Mouse (Mus musculus) embryonic stem cell, embryonic (primary cell): ENCODE measurements at regions not wholly inside any gene's neighbourhood (a gene's known extent, or its start where the extent isn't known, plus 50 kb on each side); places are given as distances from the start of the nearest gene placed in this dataset.
"Not testable (repeated sequence)": the region's sequence is repeated elsewhere in the genome, so short reads cannot be mapped to it uniquely, and the experiment has no call there.

Source experiments
- CTCF ChIA-PET, 4 experiments: fragments of 300-600 bp in 2 of 4; fragments of 350-600 bp in 2 of 4; sonication (Branson Sonifier 250); formaldehyde crosslinking; loops; one replicate each; lab custom pipeline; 2022; ENCODE audit warnings: inconsistent platforms in 2 of 4; lab: Charles Lee
- POLR2A ChIA-PET, 4 experiments: fragments of 300-600 bp in 2 of 4; fragments of 350-600 bp in 2 of 4; sonication (Branson Sonifier 250); formaldehyde crosslinking; loops; one replicate each; lab custom pipeline; 2022; ENCODE audit warnings: antibody characterized with exemption in 4 of 4, inconsistent platforms in 1 of 4; lab: Charles Lee

GRCm38 (mm10) chr3:39845123-39845522 is 686.0 kb upstream of the Intu start:
- ChIA-PET CTCF (no interaction called here), POLR2A (no interaction called here)

DNA sequence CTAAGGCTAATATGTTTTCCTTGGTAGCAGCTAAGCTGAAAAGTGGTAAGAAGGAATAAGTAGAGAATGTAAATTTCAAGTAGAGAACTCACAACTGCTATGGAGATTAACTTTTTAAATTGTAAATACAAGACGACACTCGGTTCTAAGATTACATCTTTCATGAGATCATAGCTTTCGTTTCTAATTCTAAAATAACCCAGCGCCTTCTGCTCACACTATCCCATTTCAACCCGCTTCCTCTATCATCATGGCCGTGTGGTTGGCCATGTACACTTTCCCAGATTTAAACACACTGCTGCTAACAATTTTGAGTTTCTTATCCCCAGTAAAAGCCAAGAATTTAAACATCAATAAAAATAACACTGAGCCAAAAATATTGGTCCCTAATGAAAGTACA is 682.3 kb upstream of the Intu start:
- ChIA-PET POLR2A (no interaction called here), CTCF (no interaction called here)

DNA sequence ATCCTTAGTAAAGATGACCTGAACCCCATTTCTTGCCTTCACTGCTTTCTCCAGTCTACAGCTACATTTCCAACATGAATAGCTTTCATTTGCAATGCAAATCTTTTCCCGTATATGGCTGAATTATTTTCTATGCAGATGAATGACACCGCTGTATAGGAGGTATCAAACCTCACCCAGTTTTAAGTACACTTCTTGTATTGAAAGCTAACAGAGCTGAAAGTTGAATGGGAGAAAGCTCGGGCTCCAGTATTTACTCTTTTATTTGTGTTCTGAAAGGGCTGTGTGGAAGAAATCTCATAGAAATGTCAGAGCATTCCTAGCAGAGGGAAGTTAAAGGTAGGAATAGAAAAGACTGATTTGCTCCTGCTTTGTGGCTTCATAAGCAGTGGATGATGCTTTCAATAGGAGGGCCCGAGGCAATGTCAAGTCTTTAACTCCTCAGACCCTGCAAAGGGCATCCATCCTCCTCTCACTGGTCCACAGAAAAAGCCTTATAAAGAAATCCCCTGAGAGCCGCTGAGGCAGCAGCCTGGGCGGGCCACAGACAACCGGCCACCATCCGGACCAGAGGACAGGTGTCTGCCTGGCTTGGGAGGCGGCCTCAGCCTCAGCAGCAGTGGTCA is 673.8 kb upstream of the Intu start:
- CTCF ChIA-PET, result no interaction called here
- POLR2A ChIA-PET, result no interaction called here

DNA sequence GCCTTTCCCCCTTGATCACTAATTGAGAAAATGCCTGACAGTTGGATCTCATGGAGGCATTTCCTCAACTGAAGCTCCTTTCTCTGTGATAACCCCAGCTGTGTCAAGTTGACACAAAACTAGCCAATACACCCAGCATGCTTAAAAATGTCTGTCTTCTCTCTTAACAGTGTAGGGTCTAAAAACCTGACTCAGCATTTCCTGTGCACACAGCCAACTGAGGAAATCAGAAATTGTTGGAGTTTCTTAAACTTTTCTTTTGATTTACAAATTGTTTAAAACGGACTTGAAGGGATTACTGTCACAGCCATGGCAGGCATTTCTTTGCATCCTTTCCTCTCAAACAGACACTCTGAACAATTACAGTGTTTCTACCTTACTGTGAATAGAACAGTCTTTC is 655.0 kb upstream of the Intu start:
- CTCF ChIA-PET, result not testable (repeated sequence)

DNA sequence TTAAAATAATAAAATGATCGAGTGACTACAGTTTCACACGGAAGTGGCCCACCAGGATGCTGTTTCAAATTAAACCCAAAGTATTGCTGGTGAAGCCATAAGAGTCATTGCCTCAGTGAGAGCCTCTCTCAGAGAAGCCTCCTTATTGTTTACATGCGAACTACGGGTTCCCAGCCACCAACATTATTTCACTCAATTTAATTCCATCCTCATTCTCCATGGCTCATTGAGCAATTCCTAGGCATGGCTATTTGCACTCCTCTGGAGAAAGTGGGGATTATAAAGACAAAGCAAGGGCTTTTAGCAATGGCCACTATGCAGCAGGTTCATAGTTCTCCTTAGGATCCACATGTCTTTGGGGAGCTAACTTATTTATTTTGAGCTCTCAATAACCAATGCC is 646.7 kb upstream of the Intu start:
- POLR2A ChIA-PET, result no interaction called here
- CTCF ChIA-PET, result no interaction called here

More for the DNA sequence above, 655.0 kb upstream of the Intu start:
- POLR2A ChIA-PET, result not testable (repeated sequence)

DNA sequence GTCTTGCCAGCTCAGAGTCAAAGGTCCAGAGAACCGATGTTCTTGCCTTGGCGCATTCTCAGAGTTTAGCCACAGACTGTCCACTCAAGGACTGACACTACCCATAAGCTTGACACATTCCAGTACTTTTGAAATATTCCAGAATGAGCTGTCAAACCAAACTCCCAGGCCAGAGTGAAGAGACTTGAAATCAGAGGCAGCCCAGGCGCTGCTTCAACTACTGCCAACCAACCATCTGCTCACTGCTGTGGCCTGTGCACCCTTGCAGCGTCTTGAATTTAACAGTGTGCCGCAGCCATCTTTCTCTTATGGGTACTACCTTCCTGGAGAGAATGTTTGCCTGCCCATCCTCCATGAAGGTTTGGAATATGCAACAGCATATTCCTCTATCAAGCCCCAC is 642.7 kb upstream of the Intu start:
- ChIA-PET CTCF (no interaction called here), POLR2A (no interaction called here)

- ChIA-PET POLR2A (no interaction called here), CTCF (no interaction called here)
Measured at GRCm38 (mm10) chr3:39889222-39889621, 641.9 kb upstream of the Intu start.

DNA sequence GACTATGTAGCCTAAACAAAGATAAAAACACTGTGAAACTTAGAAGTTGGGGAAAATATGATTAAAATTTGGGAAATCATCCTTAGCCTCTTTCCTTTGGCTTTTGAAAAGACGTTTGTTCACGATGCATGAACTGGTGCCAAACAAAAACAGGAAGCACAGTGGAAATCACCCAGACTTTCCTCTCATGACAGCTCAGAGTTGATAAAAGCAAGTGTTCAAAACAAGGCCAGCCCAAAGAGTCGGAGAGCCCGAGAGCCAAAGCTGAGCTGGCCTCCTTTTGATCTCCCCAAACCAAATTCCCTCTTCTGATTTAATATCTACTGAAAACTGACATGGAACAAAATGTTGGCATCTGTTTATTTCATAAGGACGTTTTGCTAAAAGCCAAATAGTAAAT is 632.1 kb upstream of the Intu start:
- ChIA-PET CTCF (no interaction called here), POLR2A (interaction anchor here in 1 of 4 experiments (0.7 kb wide), 1 partner anchor 1309 kb away, joined by 3 read pairs; no protein-coding TSS in a partner anchor)

GRCm38 (mm10) chr3:39900207-39900606 is 630.9 kb upstream of the Intu start:
- CTCF ChIA-PET, result interaction anchor here in 1 of 4 experiments (0.6 kb wide), 1 partner anchor 1109 kb away, joined by 3 read pairs; no protein-coding TSS in a partner anchor
- POLR2A ChIA-PET, result no interaction called here

DNA sequence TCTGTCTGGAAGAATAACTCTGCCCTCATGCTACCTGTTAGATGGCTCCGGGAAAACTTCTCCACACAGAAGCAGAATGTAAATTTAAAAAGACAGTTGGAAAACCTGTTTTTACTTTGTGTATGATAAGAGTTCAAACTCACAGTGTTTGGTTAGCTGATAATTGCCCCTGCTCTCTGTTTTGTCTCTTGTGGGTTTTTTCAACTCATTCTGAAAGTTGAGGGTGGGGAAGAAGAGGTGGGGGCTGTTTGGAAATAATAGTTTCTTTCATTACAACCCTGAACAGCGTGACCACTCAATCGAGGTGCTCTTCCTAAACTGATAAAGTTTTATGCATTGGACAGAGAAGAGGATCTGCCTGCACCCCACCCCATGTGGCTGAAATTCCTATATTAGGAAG is 626.7 kb upstream of the Intu start:
- ChIA-PET POLR2A (no interaction called here), CTCF (no interaction called here)

DNA sequence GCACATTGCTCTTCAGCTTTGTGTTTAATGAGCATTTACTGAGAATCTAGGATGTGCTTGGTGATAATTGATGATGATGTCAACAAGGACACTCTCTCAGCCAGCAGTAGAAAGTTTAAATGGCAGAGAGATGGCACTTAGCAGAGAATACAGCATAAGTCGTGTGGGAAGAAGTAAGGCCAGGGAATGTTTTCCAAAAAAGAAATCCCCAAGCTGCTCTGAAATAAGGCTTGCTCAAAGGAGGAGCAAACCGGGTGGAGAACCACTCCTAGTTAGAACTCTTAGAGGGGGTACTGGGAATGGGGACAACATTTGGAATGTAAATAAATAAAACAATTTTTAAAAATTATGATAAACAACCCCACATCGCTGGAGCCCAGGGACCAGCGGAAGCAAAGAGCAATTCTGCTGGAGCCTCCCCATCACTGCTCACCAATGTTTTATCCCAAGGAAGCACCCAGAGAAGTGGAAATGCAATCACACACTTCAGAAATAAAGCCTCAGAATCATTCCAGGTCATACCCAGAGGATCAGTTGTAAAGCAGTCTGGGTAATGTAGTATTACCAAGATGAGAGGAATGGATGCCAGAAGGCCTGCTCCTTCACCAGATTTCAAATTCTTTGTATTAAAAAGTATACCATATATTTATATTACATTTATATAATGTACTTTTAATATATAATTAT is 622.3 kb upstream of the Intu start:
- ChIA-PET CTCF (no interaction called here), POLR2A (no interaction called here)

GRCm38 (mm10) chr3:39909642-39910041 is 621.4 kb upstream of the Intu start:
- POLR2A ChIA-PET, result no interaction called here
- CTCF ChIA-PET, result no interaction called here

DNA sequence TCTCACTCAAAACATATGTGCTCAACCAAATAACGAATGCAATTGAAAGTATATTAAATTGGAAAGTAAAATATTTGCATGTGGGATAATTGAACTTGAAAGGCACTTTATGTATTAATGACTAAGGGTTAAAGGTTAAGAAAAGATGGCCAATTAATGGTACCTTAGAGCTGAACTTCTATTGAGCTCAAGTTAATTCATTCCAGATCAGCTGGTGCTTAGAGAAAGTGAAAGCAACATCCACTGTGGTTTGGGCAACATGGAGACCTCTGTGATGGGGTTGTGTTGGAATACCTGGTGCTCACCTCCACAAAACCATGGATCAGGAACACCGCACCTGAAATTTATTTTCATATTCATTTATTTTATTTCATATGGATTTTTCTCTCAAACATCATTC is 612.5 kb upstream of the Intu start:
- POLR2A ChIA-PET, result no interaction called here

GRCm38 (mm10) chr3:39925436-39925835 is 605.6 kb upstream of the Intu start:
- POLR2A ChIA-PET, result no interaction called here
- CTCF ChIA-PET, result no interaction called here

More for the DNA sequence above, 612.5 kb upstream of the Intu start:
- CTCF ChIA-PET, result no interaction called here

- ChIA-PET CTCF (no interaction called here), POLR2A (no interaction called here)
Measured at GRCm38 (mm10) chr3:39928421-39928820, 602.7 kb upstream of the Intu start.

DNA sequence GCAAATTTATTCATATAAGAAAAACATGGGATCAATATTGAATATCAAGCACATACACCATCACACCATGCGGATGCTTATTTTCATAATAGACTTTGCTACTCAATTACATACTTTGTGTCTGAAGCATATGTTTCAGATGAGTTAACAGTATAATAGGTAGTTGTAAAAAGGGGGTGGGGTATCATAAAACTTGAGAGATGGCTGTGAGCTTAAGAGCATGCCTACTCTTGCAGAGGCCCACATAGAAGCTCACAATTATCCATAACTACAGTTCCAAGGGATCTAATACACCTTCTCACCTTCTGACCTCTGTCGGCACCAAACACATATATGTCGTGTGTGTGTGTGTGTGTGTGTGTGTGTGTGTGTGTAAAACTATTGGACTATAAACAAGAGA is 597.7 kb upstream of the Intu start:
- POLR2A ChIA-PET, result no interaction called here
- CTCF ChIA-PET, result no interaction called here

- ChIA-PET POLR2A (interaction anchor here in 1 of 4 experiments (0.7 kb wide), 1 partner anchor 1063 kb away, joined by 3 read pairs; no protein-coding TSS in a partner anchor), CTCF (no interaction called here)
Measured at GRCm38 (mm10) chr3:39937719-39938278, 593.3 kb upstream of the Intu start.

GRCm38 (mm10) chr3:39944581-39944980 is 586.5 kb upstream of the Intu start:
- ChIA-PET POLR2A (no interaction called here), CTCF (no interaction called here)

DNA sequence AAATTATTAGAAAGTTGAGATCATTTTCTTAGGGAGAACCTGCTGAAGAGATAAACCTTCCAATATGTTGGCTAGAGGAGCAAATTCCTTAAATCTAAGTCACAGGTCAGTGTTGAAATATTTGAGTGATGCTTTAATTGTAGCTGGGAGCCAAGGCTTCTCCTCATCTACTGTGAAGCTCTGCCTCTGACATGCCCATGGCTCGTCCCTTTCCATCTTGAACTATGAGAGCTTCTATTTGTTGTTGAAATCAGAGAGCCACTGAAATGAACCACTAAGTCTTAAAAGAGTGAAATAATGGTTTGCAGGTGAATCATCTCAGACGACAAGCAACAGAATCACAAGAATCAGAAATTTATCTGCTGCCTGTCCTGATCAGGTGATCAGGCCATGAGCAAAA is 579.0 kb upstream of the Intu start:
- POLR2A ChIA-PET, result interaction anchor here in 1 of 4 experiments (0.6 to 0.7 kb wide), 2 partner anchors 9 to 152 kb away, joined by 3 read pairs; no protein-coding TSS in a partner anchor
- CTCF ChIA-PET, result no interaction called here

DNA sequence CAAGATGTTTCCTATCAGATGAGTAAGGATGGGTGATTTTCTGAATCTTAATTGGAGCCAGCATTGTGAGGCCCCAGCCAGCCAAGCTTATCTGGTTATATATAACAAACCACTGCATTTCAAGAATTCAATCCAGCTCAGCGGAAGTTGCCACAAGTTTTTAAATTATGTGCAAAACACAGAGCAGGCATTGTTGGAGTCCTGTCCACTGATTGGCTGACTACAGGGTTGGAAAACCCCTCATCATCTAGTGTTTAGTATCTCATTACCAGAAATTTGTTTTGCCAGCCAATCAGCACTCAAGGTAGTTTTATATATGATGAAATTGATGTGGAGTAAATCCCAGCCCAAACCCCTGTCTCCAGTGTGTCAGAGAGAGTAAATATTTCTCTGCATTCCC is 578.5 kb upstream of the Intu start:
- ChIA-PET CTCF (no interaction called here), POLR2A (interaction anchor here in 1 of 4 experiments (0.6 to 0.7 kb wide), 2 partner anchors 8 to 152 kb away, joined by 3 read pairs; no protein-coding TSS in a partner anchor)
